Mouse (Mus musculus) small intestine, adult 2 months (tissue): ENCODE measurements around the gene Hmgb3.

ENCODE experiments used
- CTCF ChIP-seq: fragments of 200-500 bp; IDR thresholded peaks from 2 replicates; pipeline ENCODE4 v1.5.1; 2012; ENCODE audit warnings: low read depth, mild to moderate bottlenecking, control low read depth, inconsistent platforms, low read length, moderate library complexity, mixed read lengths; ENCODE audit not compliant: insufficient replicate concordance, insufficient read length; ENCODE audit errors: extremely low read depth
- POLR2A ChIP-seq: fragments of 200-500 bp; IDR thresholded peaks from 2 replicates; pipeline ENCODE4 v1.6.1; 2012; ENCODE audit warnings: low read depth, mild to moderate bottlenecking, control low read depth, inconsistent platforms, low read length, moderate library complexity

DNA sequence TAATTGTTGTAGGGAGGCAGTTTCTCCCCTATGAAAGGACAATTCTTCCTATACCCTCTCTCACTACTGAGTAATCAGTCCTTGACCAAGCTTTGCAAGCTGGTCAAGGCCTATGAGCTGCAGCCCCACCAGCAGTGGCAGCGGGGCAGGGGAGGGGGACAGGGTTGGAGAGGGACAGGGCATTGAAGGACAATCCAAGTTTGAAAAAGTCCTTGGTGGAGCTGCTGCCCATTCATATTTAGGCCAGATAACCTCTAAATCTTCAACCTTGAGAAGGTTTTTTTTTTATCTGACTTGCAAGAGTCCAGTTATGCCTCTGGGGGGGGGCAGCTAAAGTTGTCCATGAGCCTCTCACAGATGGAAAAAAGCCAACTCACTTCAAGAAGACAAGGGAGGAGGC is 28.3 kb upstream of the Hmgb3 start:
- no peak for TF ChIP-seq CTCF
- TF ChIP-seq POLR2A, result no peak
